In the genomic region with DNA sequence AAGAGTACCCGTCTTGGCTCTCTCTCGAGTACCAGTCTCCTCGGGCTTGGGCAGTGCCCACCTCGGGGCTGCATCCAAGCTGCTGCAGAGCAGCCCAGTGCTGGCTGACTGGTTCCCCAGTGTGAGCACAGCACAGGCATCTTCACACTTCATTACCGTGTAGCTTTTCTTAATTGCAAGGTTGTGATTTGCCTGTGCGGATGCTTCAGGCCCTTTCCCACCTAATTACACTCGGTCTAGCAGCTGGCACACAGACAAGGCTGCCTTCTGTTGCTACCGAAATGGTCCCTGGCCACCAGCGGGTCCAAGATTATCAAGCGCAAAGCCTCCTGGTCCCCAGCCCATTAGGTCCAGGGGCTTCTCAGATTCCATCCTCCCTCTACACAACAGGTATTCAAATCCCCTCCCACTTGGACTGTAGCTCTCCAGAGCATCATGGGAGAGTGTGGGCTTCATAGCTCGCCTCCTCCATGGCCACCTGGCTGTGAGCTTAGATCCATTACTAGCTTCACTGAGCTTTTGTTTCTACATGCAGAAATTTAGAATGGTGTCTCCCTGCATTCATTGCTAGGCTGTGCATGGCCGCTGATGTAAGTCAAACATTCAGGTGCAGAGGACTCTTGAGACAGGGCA, we compare ENCODE assay signal across 13 mouse cellular contexts. TPM values are rescaled to one million over a fixed set of nuclear protein-coding genes. Genes with fewer than 3 reads are reported as not detected.
DNase-seq lines count a peak whose midpoint lies in the region; ATAC-seq and TF ChIP-seq lines count a peak whose summit lies in the region.
"Had no signal": no experiment of that assay in that cellular context is flagged by ENCODE, and none has a peak within 500 bp of the region (broad histone marks: within the 10 kb centered on the region; RNA-seq: fewer than 3 reads in every experiment).

No protein-coding gene starts in this region.

- peak; percentile 69 for ATAC-seq in midbrain, embryonic 13.5 days
- peak; percentile 92 for ATAC-seq in forebrain, embryonic 14.5 days
- ATAC-seq in midbrain, postnatal 0 days (ENCODE audit: low FRiP score): no peak
- ATAC-seq: intestine, embryonic 15.5 days had no signal

- 67% methylated on average over 12 of the region's 12 CpGs for WGBS in midbrain, embryonic 13.5 days
- 83% methylated on average over 12 of the region's 12 CpGs for WGBS in midbrain, embryonic 10.5 days
- 49% methylated on average over 12 of the region's 12 CpGs for WGBS in forebrain, embryonic 14.5 days
- 63% methylated on average over 12 of the region's 12 CpGs for WGBS in midbrain, postnatal 0 days

- H3K4me3 ChIP-seq in midbrain, embryonic 13.5 days (replicated peaks): no peak overlapping the region
- no peak overlapping the region for H3K4me3 ChIP-seq in midbrain, embryonic 10.5 days
- no peak overlapping the region for H3K4me3 ChIP-seq in forebrain, embryonic 14.5 days (ENCODE audit: low read depth, low read length)
- no peak overlapping the region for H3K4me3 ChIP-seq in midbrain, postnatal 0 days (ENCODE audit: low read depth, low read length)
- H3K4me3 ChIP-seq: heart, embryonic 10.5 days; intestine, embryonic 15.5 days had no signal

- H3K4me2 ChIP-seq in midbrain, embryonic 13.5 days (replicated peaks): no peak overlapping the region
- no peak overlapping the region for H3K4me2 ChIP-seq in forebrain, embryonic 14.5 days (ENCODE audit: low read length)
- no peak overlapping the region for H3K4me2 ChIP-seq in midbrain, postnatal 0 days (ENCODE audit: low read depth, low read length, poor library complexity, severe bottlenecking)
- H3K4me2 ChIP-seq: intestine, embryonic 15.5 days; liver, embryonic 11.5 days had no signal

- H3K36me3 ChIP-seq in midbrain, embryonic 13.5 days: no peaks in the 10 kb centered on the region
- H3K36me3 ChIP-seq in midbrain, embryonic 10.5 days: no peaks in the 10 kb centered on the region
- H3K36me3 ChIP-seq in forebrain, embryonic 14.5 days (ENCODE audit: control insufficient read depth, insufficient read depth, low read length): no peaks in the 10 kb centered on the region
- 0 out of 2 replicates have a peak, but pooled peaks cover 3% of the 10 kb centered on the region for H3K36me3 ChIP-seq in midbrain, postnatal 0 days (ENCODE audit: insufficient read depth, low read length)
- H3K36me3 ChIP-seq: heart, embryonic 10.5 days; intestine, embryonic 15.5 days had no signal

- peak overlapping the region; percentile 37 for H3K27ac ChIP-seq in midbrain, embryonic 13.5 days
- no peak overlapping the region for H3K27ac ChIP-seq in midbrain, embryonic 10.5 days (replicated peaks)
- H3K27ac ChIP-seq in forebrain, embryonic 14.5 days (ENCODE audit: low read depth, low read length): no peak overlapping the region
- H3K27ac ChIP-seq in midbrain, postnatal 0 days (ENCODE audit: low read depth, low read length): no peak overlapping the region
- H3K27ac ChIP-seq: heart, embryonic 10.5 days; intestine, embryonic 15.5 days had no signal

- no peak for TF ChIP-seq CTCF in midbrain, postnatal 0 days (IDR thresholded peaks at IDR 0.05)

- H3K9ac ChIP-seq in midbrain, embryonic 13.5 days (replicated peaks): no peak overlapping the region
- H3K9ac ChIP-seq in forebrain, embryonic 14.5 days (ENCODE audit: low read length): no peak overlapping the region
- no peak overlapping the region for H3K9ac ChIP-seq in midbrain, postnatal 0 days (replicated peaks; ENCODE audit: low read length, poor library complexity, severe bottlenecking)
- H3K9ac ChIP-seq: intestine, embryonic 15.5 days had no signal

- DNase-seq in midbrain, embryonic 10.5 days (ENCODE audit: low spot score): no peak
- peak; percentile 46 for DNase-seq in cerebellum, adult 9-10 months
- DNase-seq in forebrain, embryonic 14.5 days (ENCODE audit: low spot score): peak; percentile 74
- peak; percentile 86 for DNase-seq in midbrain, postnatal 0 days (ENCODE audit: low spot score)
- DNase-seq in heart, postnatal 36 days: no peak
- no peak for DNase-seq in liver
- DNase-seq in urinary bladder, postnatal 10 days (ENCODE audit: low spot score): no peak
- DNase-seq: lung, postnatal 14 days; right cerebral cortex, postnatal 4 days had no signal

- no peaks in the 10 kb centered on the region for H3K27me3 ChIP-seq in midbrain, embryonic 13.5 days
- no peaks in the 10 kb centered on the region for H3K27me3 ChIP-seq in midbrain, embryonic 10.5 days (ENCODE audit: low read depth, poor library complexity, severe bottlenecking)
- H3K27me3 ChIP-seq in forebrain, embryonic 14.5 days (replicated peaks; ENCODE audit: control insufficient read depth, insufficient read depth, low read length): no peaks in the 10 kb centered on the region
- no peaks in the 10 kb centered on the region for H3K27me3 ChIP-seq in midbrain, postnatal 0 days (ENCODE audit: insufficient read depth, low read length)
- H3K27me3 ChIP-seq: intestine, embryonic 15.5 days had no signal

- intact Hi-C loops in heart, postnatal 36 days (cut with DNase I): loop anchor here (5.0 kb wide), 1 partner anchor 105 kb away; no protein-coding TSS in a partner anchor

- H3K4me1 ChIP-seq in midbrain, embryonic 13.5 days (replicated peaks): peaks cover 12% of the 10 kb centered on the region
- peaks cover 4% of the 10 kb centered on the region; the same call in 1 of the 2 replicates for H3K4me1 ChIP-seq in midbrain, embryonic 10.5 days
- peaks cover 2% of the 10 kb centered on the region; the same call in 1 of the 2 replicates for H3K4me1 ChIP-seq in forebrain, embryonic 14.5 days (ENCODE audit: control insufficient read depth, insufficient read depth, low read length)
- no peaks in the 10 kb centered on the region for H3K4me1 ChIP-seq in midbrain, postnatal 0 days (ENCODE audit: insufficient read depth, low read length)
- H3K4me1 ChIP-seq: intestine, embryonic 15.5 days had no signal

- no peaks in the 10 kb centered on the region for H3K9me3 ChIP-seq in midbrain, embryonic 13.5 days
- H3K9me3 ChIP-seq in midbrain, embryonic 10.5 days (replicated peaks): no peaks in the 10 kb centered on the region
- no peaks in the 10 kb centered on the region for H3K9me3 ChIP-seq in forebrain, embryonic 14.5 days (replicated peaks; ENCODE audit: control insufficient read depth, low read length)
- no peaks in the 10 kb centered on the region for H3K9me3 ChIP-seq in midbrain, postnatal 0 days (ENCODE audit: low read length)
- H3K9me3 ChIP-seq: heart, embryonic 10.5 days; intestine, embryonic 15.5 days had no signal

RNA-seq across cellular contexts. Expression of a gene that starts 57.0 kb away (rescaled TPM):
- 0.30 and 0.39 TPM in 2 replicates for polyA plus RNA-seq in midbrain, embryonic 13.5 days (2015; fragmentation: Nextera tagmentation; extraction: Ambion mirVana)
- polyA plus RNA-seq in midbrain, embryonic 10.5 days (2016; fragmentation: Nextera tagmentation; extraction: Ambion mirVana): 0.35 and 0.52 TPM in 2 replicates
- polyA plus RNA-seq in forebrain, embryonic 14.5 days (2014; fragmentation: Nextera tagmentation; extraction: Ambion mirVana): 0.11 and 0.26 TPM in 2 replicates
- 0.11 and 0.19 TPM in 2 replicates for total RNA-seq in midbrain, postnatal 0 days (2014; rRNA removed)
- polyA plus RNA-seq in midbrain, postnatal 0 days (2015; fragmentation: Nextera tagmentation; extraction: Ambion mirVana): 0.21 and 0.23 TPM in 2 replicates
- total RNA-seq in heart, postnatal 36 days (2021): 1 to 10 TPM; 1.4 TPM

Comparison
In these comparisons a context has a peak if more than half of its experiments do, and no peak if none do; other contexts are left out.
1. DNase-seq: peak in cerebellum, adult 9-10 months (single experiment), forebrain, embryonic 14.5 days (single experiment) and midbrain, postnatal 0 days (single experiment); none in midbrain, embryonic 10.5 days (single experiment), heart, postnatal 36 days (0 of 2), liver (single experiment) and urinary bladder, postnatal 10 days (single experiment).